In genomic region chr5:104110171-104110920, GRCm38 (mm10) we compare ENCODE assay signal across 9 mouse cellular contexts. TPM values are rescaled to one million over a fixed set of nuclear protein-coding genes. Genes with fewer than 3 reads are reported as not detected.
DNase-seq lines count a peak whose midpoint lies in the region; ATAC-seq and TF ChIP-seq lines count a peak whose summit lies in the region.
"Had no signal": no experiment of that assay in that cellular context is flagged by ENCODE, and none has a peak within 500 bp of the region (broad histone marks: within the 10 kb centered on the region; RNA-seq: fewer than 3 reads in every experiment).

No protein-coding gene starts in this region.

- H3K4me2 ChIP-seq in neural tube, embryonic 15.5 days: peak overlapping the region; percentile 50

- H3K4me1 ChIP-seq in ES-E14 (ENCODE audit: control insufficient read depth in 2 of 2, insufficient read depth in 2 of 2, low read length in 2 of 2, poor library complexity in 1 of 2): peaks cover 22 to 29% of the 10 kb centered on the region in 2 experiments
- H3K4me1 ChIP-seq in neural tube, embryonic 15.5 days: peaks cover 75% of the 10 kb centered on the region

- peak; percentile 44 for DNase-seq in cerebellum, adult 11-12 months
- no peak for DNase-seq in cerebellum, postnatal 25 days
- no peak for DNase-seq in ES-E14 (ENCODE audit: low read depth, low spot score)
- DNase-seq in frontal cortex, adult 2 months (ENCODE audit: extremely low spot score in 1 of 2, low spot score in 1 of 2): peak; percentile 82 to 83
- DNase-seq in layer of hippocampus, postnatal 10 days (ENCODE audit: low spot score in 2 of 2): peak; percentile 46 to 62
- no peak for DNase-seq in urinary bladder, postnatal 36 days (ENCODE audit: low spot score in 2 of 2)
- DNase-seq in adrenal gland, postnatal 4 days (ENCODE audit: low spot score in 2 of 2): no peak

- H3K27me3 ChIP-seq in neural tube, embryonic 15.5 days (replicated peaks): no peaks in the 10 kb centered on the region

- 8% methylated on average over 9 of the region's 9 CpGs for WGBS in neural tube, embryonic 15.5 days

- H3K9me3 ChIP-seq in ES-E14 (ENCODE audit: control insufficient read depth, insufficient read depth, low read depth, low read length): no peaks in the 10 kb centered on the region
- H3K9me3 ChIP-seq in neural tube, embryonic 15.5 days (replicated peaks): no peaks in the 10 kb centered on the region

- peak overlapping the region; percentile 16; the same call in 1 of the 2 replicates for H3K27ac ChIP-seq in ES-E14 (ENCODE audit: insufficient read depth, low read depth, low read length, poor library complexity, severe bottlenecking)
- peak overlapping the region; percentile 84 for H3K27ac ChIP-seq in neural tube, embryonic 15.5 days (replicated peaks)

- H3K4me3 ChIP-seq in ES-E14 (ENCODE audit: insufficient read depth in 1 of 2, low read depth in 1 of 2, low read length in 2 of 2, poor library complexity in 1 of 2, severe bottlenecking in 1 of 2): no peak overlapping the region
- H3K4me3 ChIP-seq in neural tube, embryonic 15.5 days (replicated peaks): peak overlapping the region; percentile 41

- H3K36me3 ChIP-seq in ES-E14 (ENCODE audit: control insufficient read depth, insufficient read depth, low read length, poor library complexity, severe bottlenecking): no peaks in the 10 kb centered on the region
- no peaks in the 10 kb centered on the region for H3K36me3 ChIP-seq in neural tube, embryonic 15.5 days

- in situ Hi-C loops in ES-E14 (cut with MboI; ENCODE audit: low sequenced_read_pairs in 2 of 2, unreplicated experiment in 2 of 2): no loop called here

- ATAC-seq in neural tube, embryonic 15.5 days (ENCODE audit: low FRiP score): peak; percentile 64

- no peak overlapping the region for H3K9ac ChIP-seq in ES-E14 (ENCODE audit: insufficient read depth, low read depth, low read length, poor library complexity, severe bottlenecking)
- no peak overlapping the region; the same call in 1 of the 2 replicates for H3K9ac ChIP-seq in neural tube, embryonic 15.5 days (replicated peaks)

TF ChIP-seq in ES-E14, 5 proteins besides CTCF, POLR2A, EP300 and RAD21:
- TF ChIP-seq HCFC1 (IDR thresholded peaks at IDR 0.05; ENCODE audit: borderline replicate concordance, insufficient read depth, low read length) (no peak), ZC3H11A (IDR thresholded peaks at IDR 0.05; ENCODE audit: borderline replicate concordance, low read depth, low read length) (no peak), CHD2 (IDR thresholded peaks at IDR 0.05; ENCODE audit: low read depth, low read length) (no peak)

RNA-seq across cellular contexts. Expression of gene Sparcl1, which starts 3.2 kb away (rescaled TPM):
- total RNA-seq in ES-E14 (2012; rRNA removed): 0.13 TPM in 1 of 2 replicates, not detected in the other
- 1,576 and 1,727 TPM in 2 replicates for polyA plus RNA-seq in frontal cortex, adult 2 months (2012; rRNA removed)
- 1,000 to 10,000 TPM; 1,050 to 1,141 TPM for total RNA-seq in layer of hippocampus, postnatal 10 days (2021)
- polyA plus RNA-seq in neural tube, embryonic 15.5 days (2015; fragmentation: Nextera tagmentation; extraction: Ambion mirVana): 479 and 515 TPM in 2 replicates
- 10 to 100 TPM; 83.2 to 85.6 TPM for total RNA-seq in adrenal gland, postnatal 4 days (2021)

RNA-seq across cellular contexts. Expression of gene Gm17660, which starts 32.9 kb away (rescaled TPM):
- total RNA-seq in ES-E14 (2012; rRNA removed): not detected in 2 replicates
- polyA plus RNA-seq in frontal cortex, adult 2 months (2012; rRNA removed): not detected in 2 replicates
- not detected for total RNA-seq in layer of hippocampus, postnatal 10 days (2021)
- not detected in 2 replicates for polyA plus RNA-seq in neural tube, embryonic 15.5 days (2015; fragmentation: Nextera tagmentation; extraction: Ambion mirVana)
- not detected for total RNA-seq in adrenal gland, postnatal 4 days (2021)
- polyA plus RNA-seq: liver, embryonic 16.5 days had no signal

Comparison
In these comparisons a context has a peak if more than half of its experiments do, and no peak if none do; other contexts are left out.
1. DNase-seq: peak in cerebellum, adult 11-12 months (single experiment), frontal cortex, adult 2 months (2 of 2) and layer of hippocampus, postnatal 10 days (2 of 2); none in cerebellum, postnatal 25 days (0 of 2), ES-E14 (single experiment), urinary bladder, postnatal 36 days (0 of 2) and adrenal gland, postnatal 4 days (0 of 2).
2. RNA of gene Sparcl1, which starts 3.2 kb away (total RNA-seq): 1,050 to 1,141 TPM in layer of hippocampus, postnatal 10 days and 83.2 to 85.6 TPM in adrenal gland, postnatal 4 days; 0.13 TPM in ES-E14; every median in the first group is over 10 times any median in the second.